Mouse (Mus musculus) olfactory bulb, adult 2 months (tissue): ENCODE measurements around the gene Cryzl2.

Experiments used
- CTCF ChIP-seq: fragments of 200-500 bp; IDR thresholded peaks from 2 replicates; pipeline ENCODE4 v1.5.1; 2012; ENCODE audit warnings: low read depth, mild to moderate bottlenecking, low read length, moderate library complexity; ENCODE audit not compliant: insufficient read depth
- POLR2A ChIP-seq: fragments of 200-500 bp; IDR thresholded peaks from 2 replicates; pipeline ENCODE4 v1.6.1; 2012; ENCODE audit warnings: mild to moderate bottlenecking, low read depth, low read length, moderate library complexity; ENCODE audit not compliant: insufficient read depth

DNA sequence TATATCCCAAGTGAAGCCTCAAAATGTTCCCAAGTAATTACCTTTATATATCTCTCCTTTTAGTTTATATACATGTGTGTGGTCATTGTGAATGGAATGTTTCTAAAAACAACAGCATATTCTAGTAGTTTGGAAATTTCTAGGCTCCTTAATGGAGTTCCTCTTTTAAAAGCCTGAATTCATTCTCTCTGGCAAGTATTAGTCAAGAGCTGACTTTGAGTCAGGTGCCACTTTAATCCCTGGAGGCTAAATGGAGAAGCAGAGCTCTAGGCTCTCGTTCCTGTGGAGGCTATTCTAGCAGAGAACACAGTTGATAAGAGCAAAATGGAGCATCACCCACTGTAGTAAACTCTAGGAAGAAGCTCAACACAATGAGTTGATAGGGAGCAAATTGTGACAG is 31.4 kb upstream of the Cryzl2 start:
- no peak for TF ChIP-seq CTCF
- no peak for TF ChIP-seq POLR2A
